Mouse (Mus musculus) kidney, embryonic 14.5 days (tissue): ENCODE measurements around the gene Ptms. TPM values are rescaled to one million over a fixed set of nuclear protein-coding genes. Genes with fewer than 3 reads are reported as not detected.

Experiments
- ATAC-seq: fragments of 200-750 bp; cut with Nextera tagmentation; 2 replicates; pipeline ENCODE4 v1.8.0; 2017; ENCODE audit warnings: moderate number of reproducible peaks, mild to moderate bottlenecking, moderate TSS enrichment, moderate library complexity; ENCODE audit not compliant: low FRiP score, low TSS enrichment
- H3K27ac ChIP-seq: fragments of 300-500 bp; sonication (generic); 2 replicates; pipeline ENCODE4 v1.5.1; 2014; ENCODE audit warnings: low read depth, mild to moderate bottlenecking, low read length, moderate library complexity, mixed read lengths
- H3K27me3 ChIP-seq: fragments of 300-500 bp; sonication (generic); 2 replicates; pipeline ENCODE4 v1.6.1; 2014; ENCODE audit warnings: mild to moderate bottlenecking, low read length; ENCODE audit not compliant: control insufficient read depth, insufficient read depth
- H3K36me3 ChIP-seq: fragments of 300-500 bp; sonication (generic); 2 replicates; pipeline ENCODE4 v1.6.1; 2014; ENCODE audit warnings: low read length, mixed read lengths; ENCODE audit not compliant: control insufficient read depth, insufficient read depth
- H3K4me1 ChIP-seq: fragments of 300-500 bp; sonication (generic); 2 replicates; pipeline ENCODE4 v1.6.1; 2014; ENCODE audit warnings: low read length, mixed read lengths; ENCODE audit not compliant: control insufficient read depth, insufficient read depth
- H3K4me2 ChIP-seq: fragments of 300-500 bp; sonication (generic); replicated peaks from 2 replicates; pipeline ENCODE4 v1.6.1; 2014; ENCODE audit warnings: low read depth, mild to moderate bottlenecking, low read length
- H3K4me3 ChIP-seq: fragments of 300-500 bp; sonication (generic); 2 replicates; pipeline ENCODE4 v1.5.1; 2014; ENCODE audit warnings: mild to moderate bottlenecking, low read length
- H3K9ac ChIP-seq: fragments of 300-500 bp; sonication (generic); 2 replicates; pipeline ENCODE4 v1.6.1; 2014; ENCODE audit warnings: low read depth, mild to moderate bottlenecking, low read length, moderate library complexity
- H3K9me3 ChIP-seq: fragments of 300-500 bp; sonication (generic); 2 replicates; pipeline ENCODE4 v1.6.1; 2016; ENCODE audit warnings: low read length; ENCODE audit not compliant: control insufficient read depth
- whole genome bisulfite sequencing: fragments of 180-500 bp; shearing (Covaris S2); extraction: QIAGEN DNeasy Blood & Tissue Kit; methylation state at CpG from one replicate; pipeline ENCODE4 v1.1.7; 2014; 5-methylcytosine and 5-hydroxymethylcytosine counted together
- polyA plus RNA-seq: library from polyadenylated mRNA; unstranded; fragments of >200 nt; fragmentation: Nextera tagmentation; extraction: Ambion mirVana; gene quantifications from 2 replicates; pipeline ENCODE4 v1.2.1, GENCODE M21; 2014

Gene Ptms
- polyA plus RNA-seq, 1 experiment from 2014 or later, result 295 TPM

DNA sequence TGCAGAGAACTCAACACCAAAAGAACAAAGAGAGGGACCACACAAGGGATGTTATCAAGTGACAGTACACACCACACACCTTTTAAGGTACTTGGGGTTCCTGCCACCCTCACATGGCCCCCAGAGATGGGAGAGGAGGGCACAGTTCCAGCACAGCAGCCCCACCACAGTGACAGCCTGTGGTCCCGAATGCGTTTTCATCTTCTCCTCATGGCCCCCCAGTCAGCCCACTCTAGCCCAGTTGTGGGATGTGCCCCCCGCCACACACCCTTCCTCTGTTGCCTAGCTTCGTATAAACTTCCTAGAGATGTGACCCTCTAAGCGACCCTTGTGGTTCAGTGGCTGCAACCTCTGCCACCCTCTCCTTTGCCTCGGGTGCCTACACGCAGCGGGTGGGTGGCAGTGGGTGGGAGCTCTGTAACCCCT lies 33.9 kb downstream of the Ptms start:
- Histone ChIP-seq H3K27ac (no peak overlapping the region), H3K36me3 (no peaks in the 10 kb centered on the region), H3K4me1 (no peaks in the 10 kb centered on the region), H3K27me3 (no peaks in the 10 kb centered on the region), H3K4me3 (no peak overlapping the region), H3K9me3 (no peaks in the 10 kb centered on the region), H3K4me2 (no peak overlapping the region), H3K9ac (no peak overlapping the region)
- ATAC-seq, result no peak
- 93% methylated on average over 8 of the region's 8 CpGs for WGBS

DNA sequence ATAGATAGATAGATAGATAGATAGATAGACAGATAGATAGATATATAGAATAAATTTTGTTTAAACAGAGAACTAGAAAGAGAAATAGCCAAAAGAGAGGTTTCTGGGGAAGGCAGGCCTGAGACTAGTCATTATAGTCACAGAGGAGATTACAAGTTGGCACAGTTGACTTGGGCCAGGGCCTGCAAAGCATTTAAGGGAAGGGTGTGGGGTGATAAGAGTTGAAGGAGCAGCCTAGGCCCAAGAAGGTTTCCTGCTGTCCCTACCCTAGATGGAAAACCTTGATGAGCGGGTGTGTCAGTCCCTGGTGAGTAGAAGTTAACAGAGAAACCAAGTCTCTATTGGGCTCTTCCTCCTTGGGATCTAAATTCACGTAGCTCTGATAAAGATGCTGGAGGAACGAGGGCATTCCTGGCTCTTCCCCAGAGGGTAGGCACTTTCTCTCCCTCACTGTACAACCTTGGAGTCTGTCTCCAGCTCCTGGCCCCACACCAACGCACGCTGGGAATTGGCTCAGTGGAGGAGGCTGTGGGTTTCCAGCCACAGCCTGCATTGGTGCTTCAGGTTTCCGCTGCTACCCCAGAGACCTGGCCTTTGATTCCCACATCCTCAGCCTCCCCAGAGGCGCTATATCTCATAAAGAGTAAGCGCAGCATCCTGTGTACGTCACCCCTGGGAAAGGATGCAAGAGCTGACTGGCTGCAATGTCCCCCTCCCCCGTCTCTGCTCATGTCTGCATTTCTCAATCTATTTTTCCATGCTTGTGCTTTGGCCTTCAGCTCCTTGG lies 35.0 kb downstream of the Ptms start:
- WGBS, result 74% methylated on average over 10 of the region's 10 CpGs

DNA sequence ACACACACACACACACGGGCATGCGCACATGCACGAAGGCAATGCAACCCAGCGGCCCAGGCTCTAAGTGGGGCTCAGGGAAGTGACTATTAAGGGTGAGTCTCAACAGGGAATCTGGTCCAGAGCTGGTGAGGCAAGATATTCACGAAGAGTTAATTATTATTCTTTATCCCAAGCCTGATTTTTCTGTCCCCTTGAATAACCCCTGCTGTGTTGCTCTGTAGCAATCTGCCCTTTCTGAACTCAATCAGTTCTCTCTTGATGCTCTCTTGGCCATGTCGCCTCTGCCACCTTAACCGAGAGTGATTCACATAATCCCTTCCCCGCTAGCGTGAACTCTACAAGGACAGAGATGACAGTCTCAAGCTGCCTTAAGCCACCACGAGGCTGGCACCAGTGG lies 36.6 kb downstream of the Ptms start:
- Histone ChIP-seq H3K4me1 (no peaks in the 10 kb centered on the region), H3K4me2 (no peak overlapping the region), H3K4me3 (no peak overlapping the region), H3K27me3 (0 out of 2 replicates have a peak, but pooled peaks cover 3% of the 10 kb centered on the region), H3K9me3 (no peaks in the 10 kb centered on the region), H3K9ac (no peak overlapping the region), H3K36me3 (no peaks in the 10 kb centered on the region), H3K27ac (no peak overlapping the region)
- WGBS, result 84% methylated on average over 10 of the region's 10 CpGs
- no peak for ATAC-seq

More for the DNA sequence above, 35.0 kb downstream of the Ptms start:
- Histone ChIP-seq H3K27ac (no peak overlapping the region), H3K27me3 (no peaks in the 10 kb centered on the region), H3K9ac (no peak overlapping the region), H3K36me3 (no peaks in the 10 kb centered on the region), H3K9me3 (no peaks in the 10 kb centered on the region), H3K4me1 (no peaks in the 10 kb centered on the region), H3K4me3 (no peak overlapping the region), H3K4me2 (no peak overlapping the region)
- no peak for ATAC-seq

DNA sequence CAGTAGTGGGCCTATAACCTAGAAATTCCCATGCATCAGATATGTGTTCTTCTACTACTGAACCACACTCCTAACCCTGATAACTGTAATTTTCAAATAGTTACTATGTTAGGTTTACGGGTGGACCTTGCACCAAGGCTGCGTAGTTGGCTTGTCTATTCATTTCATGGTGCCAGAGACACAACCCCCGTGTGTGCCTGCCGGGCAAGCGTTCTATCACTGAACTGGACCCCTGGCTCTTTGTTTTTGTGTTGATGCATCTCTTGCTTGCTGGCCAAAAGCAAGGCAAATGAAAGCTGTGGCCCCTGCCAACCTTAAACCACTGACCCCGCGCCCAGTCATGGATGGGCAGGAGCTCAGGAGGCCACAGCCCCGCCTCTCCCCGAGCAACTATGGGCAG lies 38.1 kb downstream of the Ptms start:
- Histone ChIP-seq H3K9ac (no peak overlapping the region), H3K27me3 (0 out of 2 replicates have a peak, but pooled peaks cover 3% of the 10 kb centered on the region), H3K36me3 (no peaks in the 10 kb centered on the region), H3K4me2 (no peak overlapping the region), H3K4me1 (no peaks in the 10 kb centered on the region), H3K9me3 (no peaks in the 10 kb centered on the region), H3K27ac (no peak overlapping the region), H3K4me3 (no peak overlapping the region)
- 92% methylated on average over 9 of the region's 9 CpGs for WGBS
- ATAC-seq, result no peak

DNA sequence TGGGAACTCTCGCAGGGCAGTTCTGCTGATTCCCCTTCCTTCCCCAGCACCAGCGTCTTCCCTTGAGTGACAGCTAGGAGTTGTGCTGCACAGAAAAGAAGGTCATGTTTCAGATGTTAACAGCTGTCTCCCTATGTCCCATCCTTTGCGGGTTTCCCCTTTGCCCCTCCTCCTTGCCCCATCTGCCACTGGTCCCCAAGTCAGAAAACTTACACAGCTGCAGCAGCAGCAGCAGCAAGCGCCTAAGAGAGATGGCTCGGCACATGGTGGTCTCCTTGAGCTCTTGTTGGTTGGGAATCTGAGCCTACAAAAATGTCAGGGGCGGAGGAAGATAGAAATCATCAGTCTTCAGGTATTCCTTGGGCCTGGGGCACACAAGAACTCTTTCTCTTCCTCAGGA lies 40.5 kb downstream of the Ptms start:
- Histone ChIP-seq H3K36me3 (no peaks in the 10 kb centered on the region), H3K27me3 (0 out of 2 replicates have a peak, but pooled peaks cover 3% of the 10 kb centered on the region), H3K4me1 (no peaks in the 10 kb centered on the region), H3K27ac (no peak overlapping the region), H3K4me3 (no peak overlapping the region), H3K9ac (no peak overlapping the region), H3K4me2 (no peak overlapping the region), H3K9me3 (no peaks in the 10 kb centered on the region)
- no peak for ATAC-seq
- 49% methylated on average over 6 of the region's 6 CpGs for WGBS

DNA sequence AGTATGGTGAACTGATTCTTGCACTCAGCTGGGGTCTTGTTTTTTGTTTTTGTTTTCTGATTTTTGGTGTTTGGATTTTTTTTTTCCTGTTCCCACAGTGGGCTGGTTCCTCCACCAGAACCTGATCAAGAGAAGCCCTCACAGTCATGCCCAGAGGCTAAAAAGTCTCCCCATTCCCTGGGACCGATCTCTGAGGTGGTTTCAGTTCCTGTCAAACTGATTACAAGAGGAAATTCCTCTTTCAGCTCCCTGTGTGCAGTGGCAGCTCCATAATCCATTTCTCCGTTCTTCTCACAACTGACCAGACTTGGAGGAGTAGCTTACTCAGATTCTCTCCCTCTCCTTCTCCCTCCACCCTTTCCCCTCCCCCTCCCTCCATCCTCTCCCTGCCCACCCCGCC lies 45.6 kb downstream of the Ptms start:
- WGBS, result 40% methylated on average over 2 of the region's 3 CpGs
- H3K36me3 ChIP-seq, result no peaks in the 10 kb centered on the region
- no peak for ATAC-seq
- no peak overlapping the region for H3K9ac ChIP-seq
- no peaks in the 10 kb centered on the region for H3K4me1 ChIP-seq
- H3K4me3 ChIP-seq, result no peak overlapping the region
- no peak overlapping the region for H3K27ac ChIP-seq
- H3K9me3 ChIP-seq, result no peaks in the 10 kb centered on the region
- no peak overlapping the region for H3K4me2 ChIP-seq
- H3K27me3 ChIP-seq, result no peaks in the 10 kb centered on the region

DNA sequence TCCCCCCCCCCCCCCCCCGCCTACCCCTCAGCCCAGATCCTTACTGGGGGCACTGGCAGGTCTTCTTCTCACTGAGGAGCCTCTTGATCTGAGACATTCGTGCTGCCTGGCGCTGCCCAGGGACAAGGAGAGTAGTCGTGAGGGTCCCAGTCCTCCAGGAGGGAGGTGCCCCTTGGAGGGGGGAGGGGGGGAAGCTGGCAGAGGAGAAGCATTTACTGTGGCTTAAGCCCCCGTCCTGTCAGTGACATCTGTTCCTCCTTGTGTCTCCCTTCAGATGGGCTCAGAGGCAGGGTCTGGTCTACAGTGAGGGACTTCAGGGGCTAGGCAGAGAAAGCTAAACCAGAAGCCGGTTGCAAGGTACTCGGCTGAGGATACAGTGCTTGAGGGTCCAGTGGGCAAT lies 53.3 kb downstream of the Ptms start:
- H3K27me3 ChIP-seq, result peaks cover 6% of the 10 kb centered on the region
- no peak overlapping the region for H3K9ac ChIP-seq
- no peak overlapping the region for H3K4me3 ChIP-seq
- WGBS, result 62% methylated on average over 6 of the region's 7 CpGs
- no peak overlapping the region for H3K4me2 ChIP-seq
- no peaks in the 10 kb centered on the region for H3K9me3 ChIP-seq
- no peaks in the 10 kb centered on the region for H3K36me3 ChIP-seq
- peaks cover 12% of the 10 kb centered on the region for H3K4me1 ChIP-seq
- no peak overlapping the region for H3K27ac ChIP-seq
- ATAC-seq, result no peak

DNA sequence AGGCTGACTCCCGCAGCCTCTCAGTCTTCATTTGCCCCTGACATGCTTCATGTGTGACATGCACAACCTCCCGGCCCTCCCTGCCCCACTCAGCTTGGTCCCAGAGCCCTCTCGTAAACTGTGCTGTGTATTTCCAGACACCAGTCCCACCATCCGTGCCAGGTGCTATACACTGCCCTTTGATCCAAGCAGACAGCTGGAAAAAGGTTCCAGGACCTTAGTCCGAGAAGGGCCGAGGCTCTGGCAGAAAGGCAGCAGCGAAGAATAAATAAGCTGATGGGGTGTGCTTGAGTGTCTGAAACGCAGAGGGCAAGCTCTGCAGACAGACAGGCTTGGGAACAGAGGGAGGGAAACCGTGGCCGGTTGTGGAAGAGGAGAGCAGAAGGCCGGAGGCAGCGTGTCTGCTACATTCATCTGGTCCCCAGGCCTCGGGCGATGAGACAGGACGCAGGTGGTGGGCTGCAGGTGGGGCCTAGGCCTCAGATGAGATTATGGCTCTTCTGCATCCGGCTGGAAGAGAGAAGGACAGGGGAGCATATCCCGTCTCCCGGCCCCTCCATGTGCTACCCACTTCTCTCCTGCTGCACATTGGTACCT lies 54.0 kb downstream of the Ptms start:
- H3K4me2 ChIP-seq, result no peak overlapping the region
- H3K4me1 ChIP-seq, result peaks cover 15% of the 10 kb centered on the region
- no peak overlapping the region for H3K27ac ChIP-seq
- no peak overlapping the region for H3K9ac ChIP-seq
- H3K9me3 ChIP-seq, result no peaks in the 10 kb centered on the region
- no peak overlapping the region for H3K4me3 ChIP-seq
- peaks cover 6% of the 10 kb centered on the region for H3K27me3 ChIP-seq
- no peaks in the 10 kb centered on the region for H3K36me3 ChIP-seq
- WGBS, result 57% methylated on average over 17 of the region's 18 CpGs
- no peak for ATAC-seq
